8 mouse cellular contexts compared by ENCODE assay signal in the genomic region with DNA sequence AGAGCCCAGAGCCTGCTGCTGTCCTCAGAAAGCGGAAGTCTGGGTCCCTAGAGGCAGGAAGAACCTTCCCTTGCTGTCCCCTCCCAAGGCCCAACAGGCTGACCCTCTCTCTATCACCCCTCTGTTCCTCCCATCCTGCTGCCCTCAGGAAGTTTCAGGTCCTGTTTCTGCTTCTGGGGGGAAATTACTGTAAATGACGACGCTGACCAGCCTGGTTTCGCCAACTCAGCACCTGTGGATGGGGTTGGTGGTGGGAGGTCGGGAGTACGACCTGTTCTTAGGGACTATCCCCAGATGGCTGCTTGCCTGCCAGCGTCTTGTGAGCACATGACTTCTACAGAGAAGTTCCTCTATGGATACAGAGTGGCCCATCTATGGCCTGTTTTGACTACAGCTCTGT. TPM values are rescaled to one million over a fixed set of nuclear protein-coding genes. Genes with fewer than 3 reads are reported as not detected.
DNase-seq lines count a peak whose midpoint lies in the region; ATAC-seq and TF ChIP-seq lines count a peak whose summit lies in the region.

A gene (minus strand): TSS at position 87 of the 400 bp plus-strand sequence.

- ATAC-seq in forebrain, embryonic 13.5 days: no peak
- ATAC-seq in limb, embryonic 11.5 days (ENCODE audit: insufficient number of reproducible peaks, low FRiP score, low TSS enrichment, low read depth): no peak

- H3K36me3 ChIP-seq in testis, adult 2 months (ENCODE audit: control insufficient read depth, insufficient read depth, low read length): no peaks in the 10 kb centered on the region
- H3K36me3 ChIP-seq in forebrain, embryonic 13.5 days (ENCODE audit: poor library complexity, severe bottlenecking): no peaks in the 10 kb centered on the region
- H3K36me3 ChIP-seq in hindbrain, embryonic 10.5 days: no peaks in the 10 kb centered on the region
- H3K36me3 ChIP-seq in limb, embryonic 11.5 days (ENCODE audit: control insufficient read depth, insufficient read depth, low read length): no peaks in the 10 kb centered on the region

- no peak for DNase-seq in testis, postnatal 14 days (ENCODE audit: low spot score)
- no peak for DNase-seq in hindbrain, embryonic 10.5 days (ENCODE audit: low spot score)
- DNase-seq in limb, embryonic 11.5 days (ENCODE audit: low spot score): no peak
- peak; percentile 68 for DNase-seq in skeletal muscle tissue, adult 2 months (ENCODE audit: low read depth, low spot score)
- DNase-seq in right cerebral cortex, postnatal 14 days: no peak
- no peak for DNase-seq in retina, embryonic 14.5 days (ENCODE audit: low spot score)

- TF ChIP-seq CTCF in testis, adult 2 months (IDR thresholded peaks at IDR 0.05; ENCODE audit: control insufficient read depth, insufficient read depth, insufficient replicate concordance, low read depth, low read length): no peak

- H3K4me1 ChIP-seq in testis, adult 2 months (ENCODE audit: control insufficient read depth, insufficient read depth, low read length): no peaks in the 10 kb centered on the region
- H3K4me1 ChIP-seq in forebrain, embryonic 13.5 days: no peaks in the 10 kb centered on the region
- H3K4me1 ChIP-seq in hindbrain, embryonic 10.5 days (replicated peaks): peaks cover 11% of the 10 kb centered on the region; the same call in 1 of the 2 replicates
- H3K4me1 ChIP-seq in limb, embryonic 11.5 days (ENCODE audit: control insufficient read depth, insufficient read depth, low read length): no peaks in the 10 kb centered on the region

- no peaks in the 10 kb centered on the region for H3K27me3 ChIP-seq in testis, adult 2 months (ENCODE audit: control insufficient read depth, insufficient read depth, low read length)
- peaks cover 10% of the 10 kb centered on the region for H3K27me3 ChIP-seq in forebrain, embryonic 13.5 days
- H3K27me3 ChIP-seq in hindbrain, embryonic 10.5 days (ENCODE audit: insufficient read depth, poor library complexity, severe bottlenecking): peaks cover 12% of the 10 kb centered on the region
- H3K27me3 ChIP-seq in limb, embryonic 11.5 days (ENCODE audit: control insufficient read depth, insufficient read depth, low read length): no peaks in the 10 kb centered on the region

- 0 out of 2 replicates have a peak, but pooled peaks have one; percentile 1 for TF ChIP-seq POLR2A in testis, adult 2 months (IDR thresholded peaks at IDR 0.05; ENCODE audit: control insufficient read depth, low read depth, low read length)

- no peak within 1 kb of the TSS for H3K4me2 ChIP-seq in forebrain, embryonic 13.5 days
- no peak within 1 kb of the TSS for H3K4me2 ChIP-seq in limb, embryonic 11.5 days (ENCODE audit: low read depth, severe bottlenecking)

- WGBS in forebrain, embryonic 13.5 days: 81% methylated on average over 7 of the region's 7 CpGs
- 78% methylated on average over 7 of the region's 7 CpGs for WGBS in hindbrain, embryonic 10.5 days
- 64% methylated on average over 7 of the region's 7 CpGs for WGBS in limb, embryonic 11.5 days

- no peak within 1 kb of the TSS for H3K9ac ChIP-seq in forebrain, embryonic 13.5 days
- no peak within 1 kb of the TSS for H3K9ac ChIP-seq in limb, embryonic 11.5 days (ENCODE audit: low read length)

- H3K27ac ChIP-seq in testis, adult 2 months (ENCODE audit: control insufficient read depth, insufficient read depth, low read depth, low read length): no peak within 1 kb of the TSS; the same call in none of the 2 replicates
- no peak within 1 kb of the TSS for H3K27ac ChIP-seq in forebrain, embryonic 13.5 days
- no peak within 1 kb of the TSS for H3K27ac ChIP-seq in hindbrain, embryonic 10.5 days
- H3K27ac ChIP-seq in limb, embryonic 11.5 days (replicated peaks; ENCODE audit: low read depth, low read length): no peak within 1 kb of the TSS

- no peak within 1 kb of the TSS for H3K4me3 ChIP-seq in testis, adult 2 months (ENCODE audit: control insufficient read depth, low read depth, low read length)
- no peak within 1 kb of the TSS for H3K4me3 ChIP-seq in forebrain, embryonic 13.5 days
- no peak within 1 kb of the TSS for H3K4me3 ChIP-seq in hindbrain, embryonic 10.5 days
- H3K4me3 ChIP-seq in limb, embryonic 11.5 days (ENCODE audit: low read depth, low read length): no peak within 1 kb of the TSS

- no peaks in the 10 kb centered on the region for H3K9me3 ChIP-seq in forebrain, embryonic 13.5 days (replicated peaks)
- no peaks in the 10 kb centered on the region for H3K9me3 ChIP-seq in hindbrain, embryonic 10.5 days
- H3K9me3 ChIP-seq in limb, embryonic 11.5 days (ENCODE audit: control insufficient read depth, low read length): no peaks in the 10 kb centered on the region

RNA-seq across cellular contexts. Expression of the gene that starts here (rescaled TPM):
- polyA plus RNA-seq in testis, adult 2 months (2012; rRNA removed): 18.9 and 20.5 TPM in 2 replicates
- polyA plus RNA-seq in forebrain, embryonic 13.5 days (2015; fragmentation: Nextera tagmentation; extraction: Ambion mirVana): 19.1 and 20.4 TPM in 2 replicates
- 23.4 and 38.4 TPM in 2 replicates for polyA plus RNA-seq in hindbrain, embryonic 10.5 days (2016; fragmentation: Nextera tagmentation; extraction: Ambion mirVana)
- 16.4 and 16.5 TPM in 2 replicates for polyA plus RNA-seq in limb, embryonic 11.5 days (2014; fragmentation: Nextera tagmentation; extraction: Ambion mirVana)
